Mouse (Mus musculus) lung, postnatal 25 days (tissue): Measurements from ENCODE around the gene Mrpl16.

Experiments used
- DNase-seq: peaks from one replicate; pipeline ENCODE4 v3.0.0; 2022; ENCODE audit warnings: low spot score

Gene Mrpl16

GRCm38 (mm10) chr19:11770205-11770892 lies at the start of gene Mrpl16:
TSS of gene Mrpl16 (plus strand) at chr19:11770391.
- DNase-seq = peak; percentile 91

- no peak for DNase-seq
Observed at GRCm38 (mm10) chr19:11723870-11724269, 46.3 kb upstream of the Mrpl16 start.

- peak; percentile 50 for DNase-seq
Observed at GRCm38 (mm10) chr19:11724275-11724674, 45.9 kb upstream of the Mrpl16 start.

- DNase-seq = no peak
Observed at GRCm38 (mm10) chr19:11725915-11726314, 44.3 kb upstream of the Mrpl16 start.

GRCm38 (mm10) chr19:11727304-11727703 lies 42.9 kb upstream of the Mrpl16 start:
- no peak for DNase-seq

- no peak for DNase-seq
Observed at GRCm38 (mm10) chr19:11730278-11730677, 39.9 kb upstream of the Mrpl16 start.

GRCm38 (mm10) chr19:11736455-11736854 lies 33.7 kb upstream of the Mrpl16 start:
- no peak for DNase-seq

- no peak for DNase-seq
Observed at GRCm38 (mm10) chr19:11745680-11746079, 24.5 kb upstream of the Mrpl16 start.

- no peak for DNase-seq
Observed at GRCm38 (mm10) chr19:11747298-11747697, 22.9 kb upstream of the Mrpl16 start, which contains the start of gene Gif. TSS of gene Gif (plus strand) at chr19:11747554.

GRCm38 (mm10) chr19:11765059-11765458 lies 5.1 kb upstream of the Mrpl16 start:
- no peak for DNase-seq

GRCm38 (mm10) chr19:11766413-11766812 lies 3.8 kb upstream of the Mrpl16 start:
- DNase-seq = peak; percentile 24

- DNase-seq = peak; percentile 37
Observed at GRCm38 (mm10) chr19:11768163-11768562, 2.0 kb upstream of the Mrpl16 start.

GRCm38 (mm10) chr19:11769257-11769920 lies 802 bp upstream of the Mrpl16 start:
- DNase-seq = no peak

GRCm38 (mm10) chr19:11777191-11777865 lies 7.1 kb downstream of the Mrpl16 start:
- DNase-seq = peak; percentile 58

GRCm38 (mm10) chr19:11785409-11786154 lies 15.4 kb downstream of the Mrpl16 start:
- DNase-seq = no peak

GRCm38 (mm10) chr19:11787826-11788225 lies 17.6 kb downstream of the Mrpl16 start:
- no peak for DNase-seq

GRCm38 (mm10) chr19:11788876-11789275 lies 18.7 kb downstream of the Mrpl16 start:
- DNase-seq = no peak

- DNase-seq = no peak
Observed at GRCm38 (mm10) chr19:11791825-11792224, 21.6 kb downstream of the Mrpl16 start.

- DNase-seq = no peak
Observed at GRCm38 (mm10) chr19:11793741-11794359, 23.7 kb downstream of the Mrpl16 start.

GRCm38 (mm10) chr19:11794447-11794846 lies 24.3 kb downstream of the Mrpl16 start:
- no peak for DNase-seq

- no peak for DNase-seq
Observed at GRCm38 (mm10) chr19:11800531-11801315, 30.5 kb downstream of the Mrpl16 start.
